Mouse (Mus musculus) heart, embryonic 15.5 days (tissue): ENCODE data around the gene Cacng7. TPM values are rescaled to one million over a fixed set of nuclear protein-coding genes. Genes with fewer than 3 reads are reported as not detected.

ENCODE experiments used
- ATAC-seq: fragments of 200-750 bp; cut with Nextera tagmentation; replicated peaks from 2 replicates; pipeline ENCODE4 v1.8.0; 2017; ENCODE audit warnings: low read depth, moderate TSS enrichment; ENCODE audit not compliant: insufficient number of reproducible peaks, insufficient read depth, low FRiP score
- H3K27ac ChIP-seq: fragments of 300-500 bp; sonication (generic); 2 replicates; pipeline ENCODE4 v1.5.1; 2015; ENCODE audit warnings: mild to moderate bottlenecking, inconsistent platforms
- H3K27me3 ChIP-seq: fragments of 300-500 bp; sonication (generic); 2 replicates; pipeline ENCODE4 v1.6.1; 2015; ENCODE audit warnings: inconsistent platforms
- H3K36me3 ChIP-seq: fragments of 300-500 bp; sonication (generic); 2 replicates; pipeline ENCODE4 v1.6.1; 2015; ENCODE audit warnings: mild to moderate bottlenecking, inconsistent platforms
- H3K4me1 ChIP-seq: fragments of 300-500 bp; sonication (generic); replicated peaks from 2 replicates; pipeline ENCODE4 v1.6.1; 2015; ENCODE audit warnings: inconsistent platforms
- H3K4me2 ChIP-seq: fragments of 300-500 bp; sonication (generic); 2 replicates; pipeline ENCODE4 v1.6.1; 2015; ENCODE audit warnings: inconsistent platforms, mild to moderate bottlenecking, moderate library complexity
- H3K4me3 ChIP-seq: fragments of 300-500 bp; sonication (generic); 2 replicates; pipeline ENCODE4 v1.5.1; 2015; ENCODE audit warnings: mild to moderate bottlenecking, inconsistent platforms
- H3K9ac ChIP-seq: fragments of 300-500 bp; sonication (generic); 2 replicates; pipeline ENCODE4 v1.6.1; 2015; ENCODE audit warnings: mild to moderate bottlenecking, inconsistent platforms
- H3K9me3 ChIP-seq: fragments of 300-500 bp; sonication (generic); replicated peaks from 2 replicates; pipeline ENCODE4 v1.6.1; 2016; ENCODE audit warnings: inconsistent platforms
- WGBS: fragments of 180-500 bp; shearing (Covaris S2); methylation state at CpG from one replicate; pipeline ENCODE4 v1.1.7; 2015; ENCODE audit warnings: mixed read lengths; 5-methylcytosine and 5-hydroxymethylcytosine counted together
- polyA plus RNA-seq: library from polyadenylated mRNA; unstranded; fragments of >200 nt; fragmentation: Nextera tagmentation; extraction: Ambion mirVana; gene quantifications from 2 replicates; pipeline ENCODE4 v1.2.1, GENCODE M21; 2015

Gene Cacng7
- polyA plus RNA-seq, 1 experiment from 2014 or later: 0.10 TPM

DNA sequence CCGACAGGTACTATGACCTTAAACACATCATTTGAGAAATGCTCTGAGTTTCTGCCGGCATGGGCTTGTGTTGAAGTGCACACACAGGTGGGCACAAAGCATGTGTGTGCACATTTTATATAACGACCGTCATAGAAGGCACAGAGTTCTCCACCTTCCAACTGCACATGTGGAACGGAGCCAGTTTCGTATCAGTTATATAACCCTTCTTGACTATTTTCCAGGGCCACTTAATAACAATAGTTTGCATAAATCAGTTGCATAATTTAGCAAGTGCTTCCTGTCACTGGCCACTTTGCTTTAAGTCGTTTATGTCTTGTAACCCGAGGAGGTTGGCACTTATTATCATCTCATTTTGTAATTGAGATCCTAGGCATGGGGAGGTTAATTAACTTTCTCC, 41.0 kb downstream of the Cacng7 start:
- H3K27ac ChIP-seq: no peak overlapping the region
- ATAC-seq: no peak
- no peak overlapping the region for H3K4me2 ChIP-seq
- no peak overlapping the region for H3K4me3 ChIP-seq
- 0 out of 2 replicates have a peak, but pooled peaks cover 2% of the 10 kb centered on the region for H3K4me1 ChIP-seq
- 76% methylated on average over 8 of the region's 8 CpGs for WGBS
- H3K27me3 ChIP-seq: no peaks in the 10 kb centered on the region
- H3K9me3 ChIP-seq: no peaks in the 10 kb centered on the region
- H3K36me3 ChIP-seq: no peaks in the 10 kb centered on the region
- H3K9ac ChIP-seq: no peak overlapping the region

GRCm38 (mm10) chr7:3376831-3377230, 44.1 kb downstream of the Cacng7 start:
- Histone ChIP-seq H3K4me2 (no peak overlapping the region), H3K4me1 (no peaks in the 10 kb centered on the region), H3K9ac (no peak overlapping the region), H3K27ac (no peak overlapping the region), H3K36me3 (no peaks in the 10 kb centered on the region), H3K27me3 (no peaks in the 10 kb centered on the region), H3K9me3 (no peaks in the 10 kb centered on the region), H3K4me3 (no peak overlapping the region)
- ATAC-seq: no peak
- 35% methylated on average over 4 of the region's 4 CpGs for WGBS

- no peak overlapping the region for H3K9ac ChIP-seq
- H3K4me1 ChIP-seq: no peaks in the 10 kb centered on the region
- no peaks in the 10 kb centered on the region for H3K36me3 ChIP-seq
- ATAC-seq: no peak
- H3K4me3 ChIP-seq: no peak overlapping the region
- no peak overlapping the region for H3K4me2 ChIP-seq
- WGBS: 82% methylated on average over 9 of the region's 9 CpGs
- no peak overlapping the region for H3K27ac ChIP-seq
- H3K9me3 ChIP-seq: no peaks in the 10 kb centered on the region
- H3K27me3 ChIP-seq: no peaks in the 10 kb centered on the region
Measured at GRCm38 (mm10) chr7:3382123-3382522, 49.4 kb downstream of the Cacng7 start.

DNA sequence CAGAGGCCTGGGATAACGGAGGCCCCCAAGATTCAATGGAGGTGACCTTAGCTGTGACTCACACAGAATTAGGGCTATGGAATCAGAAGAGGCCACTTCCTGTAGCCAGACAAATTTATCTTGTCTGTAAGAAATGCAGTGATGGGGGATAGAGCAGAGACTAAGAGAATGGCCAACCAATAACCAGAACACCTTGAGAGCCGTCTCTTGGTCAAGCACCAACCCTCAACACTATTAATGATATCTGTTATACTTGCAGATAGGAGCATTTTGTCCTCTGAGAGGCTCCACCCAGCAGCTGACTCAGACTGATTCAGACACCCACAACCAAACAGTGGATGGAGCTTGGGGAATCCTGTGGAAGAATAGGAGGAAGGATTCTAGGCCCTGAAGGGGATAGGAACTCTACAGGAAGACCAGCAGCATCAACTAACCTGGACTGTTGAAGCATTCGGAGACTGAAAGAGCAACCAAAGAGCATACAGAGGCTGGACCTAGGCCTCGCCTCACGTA, 52.1 kb downstream of the Cacng7 start:
- no peak for ATAC-seq
- Histone ChIP-seq H3K9ac (no peak overlapping the region), H3K4me3 (no peak overlapping the region), H3K27me3 (no peaks in the 10 kb centered on the region), H3K27ac (no peak overlapping the region), H3K4me1 (peaks cover 6% of the 10 kb centered on the region), H3K9me3 (no peaks in the 10 kb centered on the region), H3K36me3 (no peaks in the 10 kb centered on the region), H3K4me2 (no peak overlapping the region)
- WGBS: 76% methylated on average over 5 of the region's 5 CpGs

DNA sequence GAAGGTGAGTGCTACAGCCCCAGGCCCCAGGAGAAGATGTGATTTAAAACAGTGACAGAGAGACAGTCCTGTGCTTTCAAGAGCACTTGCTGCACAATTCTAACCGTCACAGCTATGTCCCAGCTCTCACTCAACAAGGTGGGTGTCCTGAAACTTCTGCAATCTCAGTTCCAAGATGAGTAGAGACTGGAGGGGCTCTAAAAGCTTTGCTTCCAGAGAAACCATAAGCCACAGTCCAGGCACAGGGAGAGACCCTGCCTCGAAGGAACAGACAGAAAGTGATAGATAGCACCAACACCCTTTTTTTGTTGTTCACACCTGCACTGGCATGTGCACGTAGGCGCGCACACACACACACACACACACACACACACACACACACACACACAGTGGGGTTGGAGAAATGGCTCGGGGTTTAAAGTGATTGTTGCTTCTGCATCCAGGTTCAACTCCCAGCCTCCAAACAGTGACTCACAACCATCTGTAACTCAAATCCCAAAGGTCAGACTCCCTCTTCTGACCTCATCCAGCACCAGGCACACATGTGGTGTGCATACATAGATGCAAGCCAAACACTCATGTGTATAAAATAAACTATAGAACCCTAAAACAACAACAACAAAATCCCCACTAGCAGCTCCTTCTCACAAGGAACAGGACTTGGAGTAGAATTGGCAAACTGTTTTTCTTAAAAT, 53.4 kb downstream of the Cacng7 start:
- Histone ChIP-seq H3K27ac (no peak overlapping the region), H3K4me1 (peaks cover 15% of the 10 kb centered on the region), H3K4me2 (no peak overlapping the region), H3K9ac (no peak overlapping the region), H3K27me3 (peaks cover 2% of the 10 kb centered on the region; the same call in 1 of the 2 replicates), H3K36me3 (no peaks in the 10 kb centered on the region), H3K4me3 (no peak overlapping the region), H3K9me3 (no peaks in the 10 kb centered on the region)
- no peak for ATAC-seq
- 70% methylated on average over 6 of the region's 6 CpGs for WGBS

DNA sequence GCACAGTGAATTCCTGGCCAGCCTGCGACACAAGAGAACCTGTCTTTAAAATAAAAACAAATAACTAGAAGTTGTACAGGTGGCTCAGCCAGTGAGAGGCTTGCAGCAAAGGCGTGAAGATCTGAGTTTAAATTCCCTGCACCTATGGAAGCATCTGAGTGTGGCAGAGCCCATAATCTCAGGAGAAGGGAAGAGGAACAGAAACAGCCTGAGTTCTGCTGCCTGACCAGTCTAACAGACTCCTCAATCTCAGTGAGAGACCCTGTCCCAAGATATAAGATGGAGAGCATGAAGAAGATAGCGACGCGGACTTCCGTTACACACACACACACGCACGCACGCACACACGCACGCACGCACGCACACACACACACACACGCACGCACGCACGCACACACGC, 55.0 kb downstream of the Cacng7 start:
- WGBS: 81% methylated on average over 18 of the region's 18 CpGs
- Histone ChIP-seq H3K4me1 (peaks cover 15% of the 10 kb centered on the region), H3K36me3 (no peaks in the 10 kb centered on the region), H3K9me3 (no peaks in the 10 kb centered on the region), H3K27me3 (peaks cover 8% of the 10 kb centered on the region), H3K4me3 (no peak overlapping the region), H3K4me2 (no peak overlapping the region), H3K9ac (no peak overlapping the region), H3K27ac (no peak overlapping the region)
- no peak for ATAC-seq

- Histone ChIP-seq H3K9me3 (no peaks in the 10 kb centered on the region), H3K27me3 (peaks cover 8% of the 10 kb centered on the region), H3K36me3 (no peaks in the 10 kb centered on the region), H3K27ac (no peak overlapping the region), H3K4me1 (peaks cover 15% of the 10 kb centered on the region), H3K4me3 (no peak overlapping the region), H3K4me2 (no peak overlapping the region), H3K9ac (no peak overlapping the region)
- WGBS: 39% methylated on average over 6 of the region's 6 CpGs
- ATAC-seq: no peak
Measured at GRCm38 (mm10) chr7:3388885-3389284, 56.1 kb downstream of the Cacng7 start.

- H3K4me2 ChIP-seq: peak overlapping the region; percentile 51
- H3K4me1 ChIP-seq: peaks cover 15% of the 10 kb centered on the region
- H3K36me3 ChIP-seq: no peaks in the 10 kb centered on the region
- 1% methylated on average over 17 of the region's 17 CpGs for WGBS
- ATAC-seq: no peak
- H3K9me3 ChIP-seq: no peaks in the 10 kb centered on the region
- no peak overlapping the region for H3K27ac ChIP-seq
- peak overlapping the region; percentile 23 for H3K4me3 ChIP-seq
- H3K27me3 ChIP-seq: peaks cover 8% of the 10 kb centered on the region
- no peak overlapping the region for H3K9ac ChIP-seq
Measured at GRCm38 (mm10) chr7:3389444-3390412, 57.0 kb downstream of the Cacng7 start.

GRCm38 (mm10) chr7:3390413-3391080, 57.8 kb downstream of the Cacng7 start, which contains the start of gene Cacng8:
TSS of gene Cacng8 (plus strand) at chr7:3390683.
- WGBS: 2% methylated on average over 7 of the region's 7 CpGs
- Histone ChIP-seq H3K27me3 (peaks cover 8% of the 10 kb centered on the region), H3K36me3 (no peaks in the 10 kb centered on the region), H3K9me3 (no peaks in the 10 kb centered on the region), H3K4me2 (peak within 1 kb of the TSS; percentile 51), H3K27ac (no peak within 1 kb of the TSS), H3K9ac (no peak within 1 kb of the TSS), H3K4me1 (peaks cover 15% of the 10 kb centered on the region), H3K4me3 (peak within 1 kb of the TSS; percentile 23)
- ATAC-seq: no peak

DNA sequence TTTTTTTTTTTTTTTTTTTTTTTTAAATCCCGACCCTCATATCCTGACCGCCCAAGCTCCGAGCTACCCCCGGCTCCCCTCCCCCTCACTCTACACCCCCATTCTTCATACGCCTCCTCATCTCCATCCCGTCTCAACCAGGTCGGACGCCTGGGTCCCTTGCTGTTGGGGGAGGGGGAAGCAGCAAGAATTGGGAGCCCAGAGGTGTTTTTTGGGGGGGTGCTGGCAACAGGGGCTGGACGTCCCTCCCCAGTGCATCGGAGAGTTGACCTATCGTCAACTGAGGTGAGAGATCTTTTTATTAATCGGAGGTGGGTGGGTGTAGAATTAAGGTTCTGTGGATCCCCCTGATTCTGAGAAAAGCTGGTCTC, 58.3 kb downstream of the Cacng7 start:
- Histone ChIP-seq H3K9me3 (no peaks in the 10 kb centered on the region), H3K9ac (no peak overlapping the region), H3K27ac (no peak overlapping the region), H3K4me1 (peaks cover 15% of the 10 kb centered on the region), H3K4me2 (peak overlapping the region; percentile 51), H3K36me3 (no peaks in the 10 kb centered on the region), H3K27me3 (peaks cover 8% of the 10 kb centered on the region), H3K4me3 (peak overlapping the region; percentile 23; the same call in 1 of the 2 replicates)
- WGBS: 4% methylated on average over 12 of the region's 12 CpGs
- no peak for ATAC-seq

DNA sequence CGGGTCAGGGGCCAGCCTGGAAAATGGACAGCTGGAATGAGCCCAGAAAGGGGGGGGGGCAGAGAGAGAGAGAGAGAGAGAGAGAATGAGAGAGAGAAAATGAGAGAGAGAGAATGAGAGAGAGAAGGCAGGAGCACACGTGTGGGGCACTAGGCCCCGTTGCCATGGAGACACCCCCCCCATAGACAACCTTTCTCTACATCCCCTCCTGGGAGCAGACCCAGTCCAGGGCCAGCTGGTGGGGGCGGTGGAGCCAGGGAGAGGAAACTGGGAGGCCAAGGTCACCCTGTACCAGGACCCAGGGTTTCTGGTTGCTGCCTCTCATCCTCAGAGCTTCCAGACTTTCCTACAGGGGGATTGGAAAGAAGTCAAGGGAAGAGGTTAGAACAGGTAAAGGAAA, 59.1 kb downstream of the Cacng7 start:
- no peak for ATAC-seq
- no peaks in the 10 kb centered on the region for H3K9me3 ChIP-seq
- no peak overlapping the region for H3K4me2 ChIP-seq
- peaks cover 15% of the 10 kb centered on the region for H3K4me1 ChIP-seq
- H3K9ac ChIP-seq: no peak overlapping the region
- peaks cover 8% of the 10 kb centered on the region for H3K27me3 ChIP-seq
- no peaks in the 10 kb centered on the region for H3K36me3 ChIP-seq
- WGBS: 30% methylated on average over 4 of the region's 4 CpGs
- no peak overlapping the region for H3K27ac ChIP-seq
- no peak overlapping the region for H3K4me3 ChIP-seq
